Mouse (Mus musculus): Measurements from ENCODE around the gene Fnip2. TPM values are rescaled to one million over a fixed set of nuclear protein-coding genes. Genes with fewer than 3 reads are reported as not detected.

Fnip2 gene
- total RNA-seq, 1 experiment from 2014 or later: 3.0 TPM

- no peak for ATAC-seq (replicated peaks; ENCODE audit: insufficient number of reproducible peaks, low FRiP score, low TSS enrichment, poor library complexity, severe bottlenecking)
These were observed 592 bp downstream of the Fnip2 start for GRCm38 (mm10) chr3:79566716-79567691.

DNA sequence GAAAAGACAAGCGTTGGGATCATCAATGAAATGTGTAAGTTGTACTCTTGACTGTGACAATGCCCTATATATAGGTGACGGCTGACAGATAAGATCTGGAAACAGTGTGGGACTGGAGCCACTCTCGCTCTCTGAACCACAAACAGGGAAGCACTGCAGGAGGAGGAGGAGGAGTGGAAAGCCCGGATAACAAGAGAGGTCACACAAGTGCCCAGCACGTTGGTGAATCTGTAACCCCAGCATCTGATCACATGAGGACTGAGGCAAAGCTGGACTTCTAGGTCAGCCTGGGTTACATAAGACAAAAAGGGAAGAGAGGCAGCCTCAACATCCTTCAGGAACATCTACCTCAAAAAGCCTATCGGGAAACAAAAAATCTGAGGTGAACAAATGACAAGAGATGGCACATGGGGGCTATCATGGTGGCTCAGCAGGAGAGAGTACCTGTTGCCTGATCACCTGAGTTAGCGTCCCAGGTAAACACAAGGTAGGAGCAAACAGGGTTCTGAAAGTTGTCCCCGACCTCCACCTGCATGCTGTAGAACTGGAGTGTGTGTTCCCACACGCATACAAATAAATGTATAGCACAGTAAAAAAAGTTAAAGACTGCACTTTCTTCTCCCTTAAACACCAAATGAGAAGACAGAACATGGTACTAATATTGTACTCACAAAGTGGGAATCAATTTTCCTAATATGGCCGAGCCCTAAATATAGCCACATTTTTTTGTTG is 2.6 kb downstream of the Fnip2 start:
- ATAC-seq (replicated peaks; ENCODE audit: insufficient number of reproducible peaks, low FRiP score, low TSS enrichment, poor library complexity, severe bottlenecking): no peak

DNA sequence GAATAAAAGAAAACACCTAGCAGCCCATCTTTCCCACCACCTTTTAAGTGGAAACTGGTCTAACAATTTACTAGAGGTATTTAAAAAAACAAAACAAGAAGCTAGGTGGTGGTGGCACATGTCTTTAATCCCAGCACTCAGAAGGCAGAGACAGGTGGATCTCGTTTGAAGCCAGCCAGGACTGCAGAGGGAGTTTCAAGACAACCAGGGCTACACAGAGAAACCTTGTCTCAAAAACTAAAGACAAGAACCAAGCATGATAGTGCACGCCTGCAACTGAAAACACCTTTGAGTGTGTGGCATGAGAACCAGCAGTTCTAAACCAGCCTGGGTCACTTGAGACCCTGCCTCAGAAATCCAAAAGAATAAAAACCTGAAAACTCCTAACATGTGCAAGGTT is 4.1 kb downstream of the Fnip2 start:
- no peak for ATAC-seq (replicated peaks; ENCODE audit: insufficient number of reproducible peaks, low FRiP score, low TSS enrichment, poor library complexity, severe bottlenecking)

DNA sequence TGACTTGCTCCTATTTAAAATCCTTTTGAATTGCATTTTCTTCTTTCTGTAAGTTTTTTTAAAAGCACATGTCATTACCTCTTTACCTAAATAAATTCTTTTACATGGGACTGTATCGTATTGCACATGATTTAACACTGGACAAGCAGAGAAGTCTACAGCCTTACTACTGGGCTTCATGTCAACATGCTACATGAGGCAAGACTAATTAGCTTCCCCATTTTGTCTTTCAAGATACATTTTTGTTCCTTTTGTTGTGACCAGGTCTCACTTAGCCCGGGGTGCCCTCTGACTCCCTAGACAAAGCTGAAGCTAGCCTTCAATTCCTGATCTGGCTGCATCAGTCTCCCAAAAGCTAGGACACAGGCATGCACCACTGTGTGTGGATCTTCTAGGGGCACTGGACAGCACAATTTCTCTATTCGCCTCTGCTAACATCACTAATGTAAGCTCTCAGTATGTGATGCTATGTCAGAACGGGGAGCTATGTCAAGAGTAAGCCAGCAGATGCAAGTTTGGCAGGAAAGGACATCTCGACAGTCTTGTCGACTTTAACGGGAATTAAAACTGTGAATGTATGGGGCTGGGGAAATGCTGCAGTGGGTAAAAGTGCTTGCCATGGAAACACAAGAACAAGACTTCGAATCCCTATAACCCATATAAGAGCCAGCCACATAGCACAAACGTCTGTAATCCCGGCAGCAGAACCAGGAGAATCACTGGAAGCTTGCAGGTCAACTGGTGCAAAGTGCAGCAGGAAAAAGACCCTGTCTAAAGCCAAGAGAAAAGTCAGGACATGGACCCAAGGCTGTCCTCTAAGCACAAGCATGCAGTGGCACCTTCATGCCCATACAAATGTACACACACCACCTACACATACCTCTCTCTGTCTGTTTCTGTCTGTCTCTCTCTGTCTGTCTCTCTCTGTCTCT is 5.5 kb downstream of the Fnip2 start:
- ATAC-seq (replicated peaks; ENCODE audit: insufficient number of reproducible peaks, low FRiP score, low TSS enrichment, poor library complexity, severe bottlenecking): 0 out of 2 replicates have a peak, but pooled peaks have one; percentile 46

DNA sequence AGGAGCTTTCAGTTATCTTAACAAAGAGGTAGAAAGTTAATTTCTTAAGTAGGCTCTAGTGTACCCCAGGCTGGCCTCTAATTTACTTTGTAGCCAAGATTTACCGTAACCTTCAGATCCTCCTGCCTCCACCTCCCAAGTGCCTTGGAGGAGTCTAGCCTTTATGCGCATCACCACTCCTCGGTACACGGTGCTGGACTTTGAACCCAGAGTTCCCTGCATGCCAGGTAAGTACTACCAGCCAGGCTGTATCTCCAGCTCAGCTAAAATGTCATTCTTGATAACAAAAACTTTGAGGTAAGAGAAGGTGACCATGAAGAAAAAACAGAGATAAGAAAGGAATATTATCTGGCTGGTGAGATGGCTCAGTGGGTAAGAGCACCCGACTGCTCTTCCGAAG is 7.0 kb downstream of the Fnip2 start:
- ATAC-seq (replicated peaks; ENCODE audit: insufficient number of reproducible peaks, low FRiP score, low TSS enrichment, poor library complexity, severe bottlenecking): no peak

GRCm38 (mm10) chr3:79559773-79560045 is 7.9 kb downstream of the Fnip2 start:
- ATAC-seq (replicated peaks; ENCODE audit: insufficient number of reproducible peaks, low FRiP score, low TSS enrichment, poor library complexity, severe bottlenecking): no peak

DNA sequence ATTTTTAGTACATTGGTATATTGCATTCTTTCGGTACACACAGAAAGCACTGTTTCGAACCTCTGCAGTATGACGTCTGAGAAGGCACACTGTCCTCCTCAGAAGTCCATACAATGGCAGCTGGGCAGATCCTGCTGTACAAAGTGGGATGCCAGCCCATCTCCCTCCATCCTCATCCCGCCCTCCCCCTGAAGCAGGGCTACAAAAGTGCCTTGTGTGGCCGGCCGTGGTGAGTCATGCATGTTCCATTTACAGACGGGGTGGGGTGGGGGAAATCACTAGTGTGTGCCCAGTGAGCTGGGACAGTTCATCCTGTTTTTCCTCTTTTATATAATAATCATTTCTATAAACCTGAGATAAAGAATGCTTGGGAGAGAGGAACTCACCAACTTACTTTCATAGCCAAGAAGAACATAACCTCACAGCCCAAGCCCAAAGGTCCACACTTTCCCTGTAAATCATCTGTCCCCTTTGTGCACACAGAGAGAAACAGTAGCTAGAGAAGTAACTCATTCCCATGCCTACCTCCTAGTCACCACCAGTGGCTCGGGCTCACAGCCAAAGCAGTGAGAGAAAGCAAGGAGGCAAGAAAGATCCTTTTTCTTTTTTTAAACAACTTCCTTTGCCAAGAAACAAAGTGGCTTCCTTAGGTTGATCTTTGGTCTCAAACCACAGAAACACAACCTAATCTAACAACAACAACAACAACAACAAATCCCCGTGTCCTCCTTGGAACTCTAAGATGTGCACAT is 8.4 kb downstream of the Fnip2 start:
- no peak for ATAC-seq (replicated peaks; ENCODE audit: insufficient number of reproducible peaks, low FRiP score, low TSS enrichment, poor library complexity, severe bottlenecking)

DNA sequence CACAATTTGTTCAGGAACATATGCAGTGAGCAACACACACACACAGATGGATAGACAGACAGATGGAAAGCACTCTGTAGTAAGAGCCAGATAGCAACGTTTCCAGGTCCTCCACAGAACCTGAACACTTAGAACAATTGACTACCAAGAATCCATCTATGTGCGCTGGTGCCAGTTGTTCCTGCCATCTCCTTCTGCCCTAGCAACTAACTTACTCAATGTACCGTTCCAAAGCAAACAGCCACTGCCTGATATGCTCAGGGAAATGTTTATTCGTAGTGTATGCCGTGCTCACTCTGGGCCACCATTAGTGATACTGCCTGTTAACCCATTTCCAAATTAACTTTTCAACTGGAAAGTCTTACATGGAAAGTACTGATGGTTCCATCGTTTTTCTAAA is 12.5 kb downstream of the Fnip2 start:
- ATAC-seq (replicated peaks; ENCODE audit: insufficient number of reproducible peaks, low FRiP score, low TSS enrichment, poor library complexity, severe bottlenecking): no peak

DNA sequence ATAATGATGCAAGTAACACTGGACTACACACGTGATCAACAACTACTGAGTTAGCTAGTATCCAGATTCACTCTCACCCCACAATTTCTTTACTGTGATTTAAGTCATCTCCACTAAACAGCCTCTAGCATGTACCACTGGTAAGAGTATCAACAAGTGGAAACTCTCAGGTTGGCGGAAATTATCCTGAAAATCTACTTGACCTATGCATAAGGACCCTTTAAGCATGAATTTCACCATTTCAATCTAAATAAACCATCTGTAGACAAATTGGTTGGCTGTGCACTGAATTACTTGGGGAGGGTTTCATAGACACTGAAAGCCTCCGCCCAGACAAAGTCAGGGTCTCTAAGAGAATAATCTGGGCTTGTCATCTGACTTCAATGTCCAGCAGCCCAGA is 13.8 kb downstream of the Fnip2 start:
- ATAC-seq (replicated peaks; ENCODE audit: insufficient number of reproducible peaks, low FRiP score, low TSS enrichment, poor library complexity, severe bottlenecking): no peak

DNA sequence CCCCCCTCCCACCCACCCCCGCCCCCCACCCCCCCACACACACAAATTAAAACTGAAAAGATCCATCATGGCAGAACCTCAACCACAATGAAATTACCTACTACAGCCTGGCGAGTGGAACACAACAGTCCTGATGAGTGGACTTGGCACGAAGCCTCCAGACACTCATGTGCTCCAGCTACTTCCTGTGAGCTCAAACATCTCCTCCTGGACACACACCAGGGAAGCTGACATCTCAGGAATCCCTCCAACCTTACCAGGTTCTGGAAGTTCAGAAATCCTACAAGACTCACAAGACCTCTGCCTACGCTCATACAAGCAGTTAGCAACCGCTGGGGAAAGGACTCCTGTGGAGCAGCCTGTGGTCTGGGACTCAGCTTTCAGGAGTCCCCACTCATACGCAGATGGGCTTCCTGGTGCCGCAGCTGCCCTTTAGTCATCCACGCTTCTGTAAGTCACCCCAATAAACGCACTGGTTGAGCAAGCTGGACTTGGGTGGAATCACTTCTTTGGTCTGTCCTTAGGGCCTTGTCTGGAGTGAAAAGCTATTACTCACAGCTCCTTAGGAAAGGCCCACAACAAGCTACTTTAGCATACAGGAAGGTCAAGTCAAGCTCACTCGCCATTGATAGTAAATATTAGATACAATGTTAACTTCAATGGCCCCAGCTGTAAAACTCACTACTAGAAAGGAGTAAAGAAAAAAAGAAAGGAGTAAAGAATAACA is 15.6 kb downstream of the Fnip2 start:
- no peak for ATAC-seq (replicated peaks; ENCODE audit: insufficient number of reproducible peaks, low FRiP score, low TSS enrichment, poor library complexity, severe bottlenecking)

DNA sequence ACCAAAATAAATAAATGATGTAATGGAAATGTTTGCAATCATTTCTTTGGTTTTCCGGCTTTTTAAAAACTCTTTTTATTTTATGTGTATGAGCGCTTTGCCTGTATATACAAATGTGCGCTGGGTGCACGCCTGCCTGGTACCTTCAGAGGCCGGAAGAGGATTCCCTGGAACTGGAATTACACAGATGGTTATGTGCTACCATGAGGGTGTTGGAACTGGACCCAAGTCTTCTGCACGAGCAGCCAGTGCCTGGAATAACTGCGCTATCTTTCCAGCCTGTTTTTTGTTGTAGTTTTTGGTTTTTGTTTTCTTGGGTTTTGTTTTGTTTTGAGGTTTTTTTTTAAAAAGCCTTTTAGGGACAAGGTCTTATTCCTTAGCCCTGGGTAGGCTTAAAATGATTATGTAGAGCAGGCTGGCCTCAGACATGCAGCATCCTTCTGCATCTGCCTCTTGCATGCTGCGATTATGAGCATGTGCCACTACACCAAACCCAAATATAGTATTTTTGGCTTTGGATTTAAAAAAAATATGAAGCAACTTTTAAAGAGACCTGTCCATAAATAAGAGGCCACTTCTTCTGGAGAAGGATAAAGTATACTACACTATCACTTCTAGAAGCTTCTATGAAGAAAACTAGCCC is 17.7 kb downstream of the Fnip2 start:
- no peak for ATAC-seq (replicated peaks; ENCODE audit: insufficient number of reproducible peaks, low FRiP score, low TSS enrichment, poor library complexity, severe bottlenecking)

DNA sequence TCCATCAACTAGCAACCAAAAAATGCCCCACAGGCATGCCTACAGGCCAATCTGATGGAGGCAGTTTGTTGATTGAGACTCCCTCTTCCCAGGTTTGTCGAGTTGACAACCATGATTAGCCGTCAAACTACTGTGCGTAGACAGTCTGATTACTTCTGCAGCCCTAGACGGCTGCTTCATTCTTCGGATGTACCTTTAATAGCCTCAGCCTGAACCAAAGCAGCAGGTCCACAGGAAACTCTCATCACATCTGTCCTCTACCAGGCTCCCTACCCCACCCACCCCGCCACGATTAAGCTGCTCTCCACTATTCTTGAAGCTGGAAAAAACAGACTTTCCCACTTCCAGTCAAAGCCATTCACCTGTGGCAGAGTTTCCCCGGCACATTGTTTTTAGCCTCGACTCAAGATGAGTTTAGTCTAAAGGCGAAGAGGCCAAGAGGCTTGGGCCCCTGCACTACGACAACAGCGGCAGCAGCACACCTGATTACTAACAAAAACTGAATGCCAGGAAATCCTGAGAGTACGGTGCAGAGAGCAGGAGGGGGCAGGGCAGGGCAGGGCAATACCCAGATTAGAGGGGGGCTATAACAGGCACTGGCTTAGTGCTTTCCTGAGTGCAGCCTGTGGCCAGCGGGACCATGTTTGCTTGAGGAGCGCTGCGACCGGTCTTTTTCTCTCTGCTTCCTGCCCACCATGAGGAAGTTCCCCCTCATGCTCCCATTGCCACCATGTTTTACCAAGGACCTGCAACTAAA is 18.7 kb downstream of the Fnip2 start:
- no peak for ATAC-seq (replicated peaks; ENCODE audit: insufficient number of reproducible peaks, low FRiP score, low TSS enrichment, poor library complexity, severe bottlenecking)

GRCm38 (mm10) chr3:79542585-79542984 is 25.0 kb downstream of the Fnip2 start:
- peak; percentile 81 for ATAC-seq (replicated peaks; ENCODE audit: insufficient number of reproducible peaks, low FRiP score, low TSS enrichment, poor library complexity, severe bottlenecking)

GRCm38 (mm10) chr3:79539656-79540055 is 27.9 kb downstream of the Fnip2 start:
- 0 out of 2 replicates have a peak, but pooled peaks have one; percentile 42 for ATAC-seq (replicated peaks; ENCODE audit: insufficient number of reproducible peaks, low FRiP score, low TSS enrichment, poor library complexity, severe bottlenecking)

- ATAC-seq (replicated peaks; ENCODE audit: insufficient number of reproducible peaks, low FRiP score, low TSS enrichment, poor library complexity, severe bottlenecking): no peak
These were observed 28.5 kb downstream of the Fnip2 start for GRCm38 (mm10) chr3:79539124-79539523.

- ATAC-seq (replicated peaks; ENCODE audit: insufficient number of reproducible peaks, low FRiP score, low TSS enrichment, poor library complexity, severe bottlenecking): no peak
These were observed 29.3 kb downstream of the Fnip2 start for GRCm38 (mm10) chr3:79538342-79538741.

All from monocyte, adult 5-6 weeks (primary cell).